ENCODE assay signal across 23 mouse cellular contexts in genomic region chr1:88433096-88433883, GRCm38 (mm10). TPM values are rescaled to one million over a fixed set of nuclear protein-coding genes. Genes with fewer than 3 reads are reported as not detected.
DNase-seq lines count a peak whose midpoint lies in the region; ATAC-seq and TF ChIP-seq lines count a peak whose summit lies in the region.
"Had no signal": no experiment of that assay in that cellular context is flagged by ENCODE, and none has a peak within 500 bp of the region (broad histone marks: within the 10 kb centered on the region; RNA-seq: fewer than 3 reads in every experiment).

No protein-coding gene starts in this region.

- H3K4me1 ChIP-seq in MEL (ENCODE audit: control insufficient read depth in 1 of 2, insufficient read depth in 2 of 2, low read length in 2 of 2): 0 out of 4 replicates have a peak, but pooled peaks cover 0 to 3% of the 10 kb centered on the region in 2 experiments
- peaks cover 14% of the 10 kb centered on the region for H3K4me1 ChIP-seq in megakaryocyte, embryonic 14.5 days
- no peaks in the 10 kb centered on the region for H3K4me1 ChIP-seq in forebrain, embryonic 14.5 days (ENCODE audit: control insufficient read depth, insufficient read depth, low read length)
- peaks cover 4% of the 10 kb centered on the region; the same call in 1 of the 2 replicates for H3K4me1 ChIP-seq in thymus, adult 2 months (replicated peaks; ENCODE audit: control insufficient read depth, insufficient read depth, low read length)
- H3K4me1 ChIP-seq: heart, embryonic 15.5 days; liver, embryonic 12.5 days had no signal

- WGBS in forebrain, embryonic 14.5 days: 50% methylated on average over 6 of the region's 6 CpGs
- 34% methylated on average over 6 of the region's 6 CpGs for whole genome bisulfite sequencing in thymus, adult 2 months

- H3K27ac ChIP-seq in MEL (ENCODE audit: control insufficient read depth, low read depth, low read length): no peak overlapping the region
- no peak overlapping the region for H3K27ac ChIP-seq in forebrain, embryonic 14.5 days (ENCODE audit: low read depth, low read length)
- H3K27ac ChIP-seq in thymus, adult 2 months (ENCODE audit: control insufficient read depth, insufficient read depth, low read length): no peak overlapping the region
- H3K27ac ChIP-seq: forebrain, embryonic 10.5 days; heart, embryonic 15.5 days; hindbrain, embryonic 10.5 days; hindbrain, postnatal 0 days; kidney, embryonic 15.5 days; limb, embryonic 12.5 days; liver, embryonic 12.5 days; stomach, embryonic 15.5 days had no signal

- H3K9me3 ChIP-seq in MEL (replicated peaks; ENCODE audit: insufficient read depth, low read length): no peaks in the 10 kb centered on the region
- H3K9me3 ChIP-seq in megakaryocyte, embryonic 14.5 days: no peaks in the 10 kb centered on the region
- H3K9me3 ChIP-seq in forebrain, embryonic 14.5 days (replicated peaks; ENCODE audit: control insufficient read depth, low read length): no peaks in the 10 kb centered on the region
- H3K9me3 ChIP-seq: forebrain, embryonic 10.5 days; heart, embryonic 15.5 days; hindbrain, embryonic 10.5 days; kidney, embryonic 15.5 days; limb, embryonic 12.5 days; liver, embryonic 12.5 days; stomach, embryonic 15.5 days had no signal

- DNase-seq in MEL (ENCODE audit: low read depth, low spot score) (peak; percentile 38), ZHBTc4 (ENCODE audit: low read depth, low spot score) (peak; percentile 54)
- DNase-seq in cerebellum, adult 9-11 months: peak; percentile 47
- no peak for DNase-seq in forebrain, embryonic 14.5 days (ENCODE audit: low spot score)
- no peak for DNase-seq in adrenal gland, adult 2 months
- no peak for DNase-seq in thymus, adult 2 months
- DNase-seq: gastrocnemius, postnatal 14 days; lung, embryonic 14.5 days; retina, postnatal 1 day had no signal

- no peaks in the 10 kb centered on the region for H3K79me2 ChIP-seq in MEL (ENCODE audit: control insufficient read depth, insufficient read depth, low read length, poor library complexity)

- H3K9ac ChIP-seq in MEL (ENCODE audit: control insufficient read depth, low read depth, low read length, poor library complexity, severe bottlenecking): no peak overlapping the region
- H3K9ac ChIP-seq in forebrain, embryonic 14.5 days (ENCODE audit: low read length): no peak overlapping the region
- H3K9ac ChIP-seq: heart, embryonic 15.5 days; kidney, embryonic 15.5 days; limb, embryonic 12.5 days; liver, embryonic 12.5 days; lung, embryonic 14.5 days; stomach, embryonic 15.5 days had no signal

- no peak for TF ChIP-seq RAD21 in MEL (IDR thresholded peaks at IDR 0.05; ENCODE audit: low read depth, low read length)

- TF ChIP-seq CTCF in MEL (IDR thresholded peaks at IDR 0.05 in 2 of 3, conservative IDR thresholded peaks at IDR 0.05 in 1 of 3; ENCODE audit: control insufficient read depth in 1 of 3, insufficient read depth in 1 of 3, low read depth in 2 of 3, low read length in 3 of 3, poor library complexity in 1 of 3, severe bottlenecking in 1 of 3): no peak
- TF ChIP-seq CTCF in thymus, adult 2 months (IDR thresholded peaks at IDR 0.05; ENCODE audit: borderline replicate concordance, control insufficient read depth, extremely low read depth, insufficient read depth, low read length, poor library complexity): no peak

- no peaks in the 10 kb centered on the region for H3K36me3 ChIP-seq in MEL (ENCODE audit: control insufficient read depth in 1 of 2, insufficient read depth in 2 of 2, low read length in 2 of 2)
- no peaks in the 10 kb centered on the region for H3K36me3 ChIP-seq in megakaryocyte, embryonic 14.5 days (replicated peaks; ENCODE audit: low read length)
- H3K36me3 ChIP-seq in forebrain, embryonic 14.5 days (ENCODE audit: control insufficient read depth, insufficient read depth, low read length): no peaks in the 10 kb centered on the region
- no peaks in the 10 kb centered on the region for H3K36me3 ChIP-seq in thymus, adult 2 months (ENCODE audit: control insufficient read depth, insufficient read depth, low read length)
- H3K36me3 ChIP-seq: forebrain, embryonic 10.5 days; heart, embryonic 15.5 days; hindbrain, embryonic 10.5 days; kidney, embryonic 15.5 days; limb, embryonic 12.5 days; liver, embryonic 12.5 days; stomach, embryonic 15.5 days had no signal

- TF ChIP-seq POLR2A in MEL (IDR thresholded peaks at IDR 0.05; ENCODE audit: control insufficient read depth in 1 of 2, insufficient read depth in 1 of 2, low read depth in 1 of 2, low read length in 2 of 2, poor library complexity in 1 of 2): no peak
- no peak for TF ChIP-seq POLR2A in thymus, adult 2 months (IDR thresholded peaks at IDR 0.05; ENCODE audit: control insufficient read depth, extremely low read depth, insufficient read depth, low read length, poor library complexity)

- no peak for TF ChIP-seq EP300 in MEL (IDR thresholded peaks at IDR 0.05; ENCODE audit: low read depth in 1 of 2, low read length in 2 of 2)

- no peak overlapping the region for H3K4me2 ChIP-seq in forebrain, embryonic 14.5 days (ENCODE audit: low read length)
- H3K4me2 ChIP-seq: heart, embryonic 15.5 days; kidney, embryonic 15.5 days; limb, embryonic 12.5 days; liver, embryonic 12.5 days; lung, embryonic 14.5 days; stomach, embryonic 15.5 days had no signal

- ATAC-seq in forebrain, embryonic 14.5 days: no peak
- ATAC-seq: hindbrain, postnatal 0 days; intestine, postnatal 0 days; liver, embryonic 12.5 days had no signal

- H3K27me3 ChIP-seq in MEL (ENCODE audit: control insufficient read depth in 1 of 2, insufficient read depth in 2 of 2, low read length in 2 of 2): no peaks in the 10 kb centered on the region
- H3K27me3 ChIP-seq in megakaryocyte, embryonic 14.5 days (replicated peaks): peaks cover 6% of the 10 kb centered on the region
- no peaks in the 10 kb centered on the region for H3K27me3 ChIP-seq in forebrain, embryonic 14.5 days (replicated peaks; ENCODE audit: control insufficient read depth, insufficient read depth, low read length)
- H3K27me3 ChIP-seq in thymus, adult 2 months (ENCODE audit: control insufficient read depth, insufficient read depth, low read length): no peaks in the 10 kb centered on the region
- H3K27me3 ChIP-seq: heart, embryonic 15.5 days; kidney, embryonic 15.5 days; limb, embryonic 12.5 days; liver, embryonic 12.5 days; stomach, embryonic 15.5 days had no signal

- peak overlapping the region in 1 of 2 experiments; percentile 22; a peak in 1 of 4 replicates for H3K4me3 ChIP-seq in MEL (ENCODE audit: control insufficient read depth in 1 of 2, insufficient read depth in 1 of 2, low read depth in 2 of 2, low read length in 2 of 2)
- peak overlapping the region; percentile 73 for H3K4me3 ChIP-seq in megakaryocyte, embryonic 14.5 days (replicated peaks)
- H3K4me3 ChIP-seq in forebrain, embryonic 14.5 days (ENCODE audit: low read depth, low read length): no peak overlapping the region
- no peak overlapping the region for H3K4me3 ChIP-seq in thymus, adult 2 months (ENCODE audit: control insufficient read depth, insufficient read depth, low read length)
- H3K4me3 ChIP-seq: forebrain, embryonic 10.5 days; heart, embryonic 15.5 days; hindbrain, embryonic 10.5 days; kidney, embryonic 15.5 days; limb, embryonic 12.5 days; liver, embryonic 12.5 days; stomach, embryonic 15.5 days had no signal

TF ChIP-seq in MEL, 35 proteins besides CTCF, POLR2A, EP300 and RAD21:
- TF ChIP-seq ELF1 (IDR thresholded peaks at IDR 0.05; ENCODE audit: low read depth, low read length) (0 out of 2 replicates have a peak, but pooled peaks have one; percentile 43), TAL1 (IDR thresholded peaks at IDR 0.05; ENCODE audit: low read length) (no peak)
TF ChIP-seq in MEL: peak in this region for 1.

RNA-seq across cellular contexts. Expression of gene Spp2, which starts 26.5 kb away (rescaled TPM):
- total RNA-seq in MEL (2012; rRNA removed): not detected in 2 replicates
- polyA plus RNA-seq in MEL (2012; ENCODE audit: insufficient read depth in 1 of 2, insufficient read length in 2 of 2, low read depth in 1 of 2, low replicate concordance in 2 of 2, missing spikeins in 1 of 2): not detected
- not detected in 2 replicates for polyA plus RNA-seq in megakaryocyte, embryonic 14.5 days (2012; ENCODE audit: insufficient read depth, low replicate concordance)
- 0.32 and 0.38 TPM in 2 replicates for polyA plus RNA-seq in forebrain, embryonic 14.5 days (2014; fragmentation: Nextera tagmentation; extraction: Ambion mirVana)
- total RNA-seq in adrenal gland, adult 2 months (2021): 1 to 10 TPM in 1 of 2 experiments, not detected in 1; 1.0 TPM
- polyA plus RNA-seq in adrenal gland, adult 2 months (2012; rRNA removed): 0.11 TPM in 1 of 2 replicates, not detected in the other
- 0.44 and 0.71 TPM in 2 replicates for polyA plus RNA-seq in thymus, adult 2 months (2012; rRNA removed)
- total RNA-seq: ES-E14; gastrocnemius, postnatal 14 days; heart, adult 8-10 months; hindbrain, postnatal 0 days; layer of hippocampus, postnatal 14 days had no signal
- polyA plus RNA-seq: forebrain, embryonic 10.5 days; hindbrain, embryonic 10.5 days; limb, embryonic 12.5 days; neural tube, embryonic 11.5 days had no signal

Comparison
In these comparisons a context has a peak if more than half of its experiments do, and no peak if none do; other contexts are left out.
1. DNase-seq: peak in MEL (single experiment), ZHBTc4 (single experiment) and cerebellum, adult 9-11 months (single experiment); none in forebrain, embryonic 14.5 days (single experiment), adrenal gland, adult 2 months (single experiment) and thymus, adult 2 months (single experiment).